Mouse (Mus musculus): ENCODE measurements around the gene Depdc5. TPM values are rescaled to one million over a fixed set of nuclear protein-coding genes. Genes with fewer than 3 reads are reported as not detected.
A peak's percentile ranks its signal among the peaks of the same experiment; 100 is the strongest.

The Depdc5 gene
- polyA plus RNA-seq, 1 experiment, result 15.5 TPM

GRCm38 (mm10) chr5:33021622-33022021 lies 158.1 kb downstream of the Depdc5 start:
- no peaks in the 10 kb centered on the region for H3K27me3 ChIP-seq (ENCODE audit: control insufficient read depth, insufficient read depth, insufficient read length)
- no peak overlapping the region for H3ac ChIP-seq (ENCODE audit: control insufficient read depth, insufficient read length)
- peaks cover 18% of the 10 kb centered on the region for H3K36me3 ChIP-seq (ENCODE audit: control insufficient read depth, insufficient read depth)
- no peak overlapping the region for H3K4me3 ChIP-seq
- H3K79me2 ChIP-seq (ENCODE audit: control insufficient read depth, insufficient read depth), result peaks cover 75% of the 10 kb centered on the region
- TF ChIP-seq MAX (IDR thresholded peaks at IDR 0.05; ENCODE audit: low read depth) (no peak), MYOG (IDR thresholded peaks at IDR 0.05; ENCODE audit: control insufficient read depth in 1 of 3, insufficient read depth in 1 of 3, insufficient read length in 2 of 3, low read depth in 2 of 3) (no peak), POLR2AphosphoS2 (IDR thresholded peaks at IDR 0.05; ENCODE audit: insufficient read length, low read depth) (no peak), TCF12 (IDR thresholded peaks at IDR 0.05; ENCODE audit: insufficient read depth, poor library complexity, severe bottlenecking) (no peak), REST (IDR thresholded peaks at IDR 0.05; ENCODE audit: insufficient read depth, insufficient read length) (no peak), SRF (IDR thresholded peaks at IDR 0.05; ENCODE audit: control insufficient read depth, insufficient read length, low read depth) (no peak), MYOD1 (IDR thresholded peaks at IDR 0.05; ENCODE audit: control insufficient read depth in 1 of 3, insufficient read length in 2 of 3, low read depth in 2 of 3) (no peak), TCF3 (IDR thresholded peaks at IDR 0.05; ENCODE audit: insufficient read length, low read depth) (no peak), CEBPB (IDR thresholded peaks at IDR 0.05; ENCODE audit: insufficient read depth, poor library complexity, severe bottlenecking) (no peak), USF1 (IDR thresholded peaks at IDR 0.05; ENCODE audit: low read depth) (no peak), POLR2A (IDR thresholded peaks at IDR 0.05; ENCODE audit: insufficient read length, low read depth) (no peak), E2F4 (IDR thresholded peaks at IDR 0.05; ENCODE audit: insufficient read depth) (no peak)
- H3K4me2 ChIP-seq (ENCODE audit: low read depth), result peak overlapping the region; percentile 10

- peaks cover 75% of the 10 kb centered on the region for H3K79me2 ChIP-seq (ENCODE audit: control insufficient read depth, insufficient read depth)
- H3K4me3 ChIP-seq, result no peak overlapping the region
- H3K4me2 ChIP-seq (ENCODE audit: low read depth), result peak overlapping the region; percentile 12
- TF ChIP-seq SRF (IDR thresholded peaks at IDR 0.05; ENCODE audit: control insufficient read depth, insufficient read length, low read depth) (no peak), USF1 (IDR thresholded peaks at IDR 0.05; ENCODE audit: low read depth) (no peak), CEBPB (IDR thresholded peaks at IDR 0.05; ENCODE audit: insufficient read depth, poor library complexity, severe bottlenecking) (no peak), POLR2A (IDR thresholded peaks at IDR 0.05; ENCODE audit: insufficient read length, low read depth) (no peak)
- peaks cover 24% of the 10 kb centered on the region for H3K36me3 ChIP-seq (ENCODE audit: control insufficient read depth, insufficient read depth)
- no peaks in the 10 kb centered on the region for H3K27me3 ChIP-seq (ENCODE audit: control insufficient read depth, insufficient read depth, insufficient read length)
- H3ac ChIP-seq (ENCODE audit: control insufficient read depth, insufficient read length), result no peak overlapping the region
Measured at GRCm38 (mm10) chr5:33023337-33023736, 159.8 kb downstream of the Depdc5 start.

GRCm38 (mm10) chr5:33024474-33024873 lies 161.0 kb downstream of the Depdc5 start:
- peaks cover 24% of the 10 kb centered on the region for H3K36me3 ChIP-seq (ENCODE audit: control insufficient read depth, insufficient read depth)
- no peak overlapping the region for H3K4me2 ChIP-seq (ENCODE audit: low read depth)
- H3K79me2 ChIP-seq (ENCODE audit: control insufficient read depth, insufficient read depth), result peaks cover 71% of the 10 kb centered on the region

GRCm38 (mm10) chr5:33028656-33029055 lies 165.2 kb downstream of the Depdc5 start:
- H3K36me3 ChIP-seq (ENCODE audit: control insufficient read depth, insufficient read depth), result peaks cover 18% of the 10 kb centered on the region
- no peaks in the 10 kb centered on the region for H3K27me3 ChIP-seq (ENCODE audit: control insufficient read depth, insufficient read depth, insufficient read length)
- H3K4me3 ChIP-seq, result no peak overlapping the region
- H3K4me2 ChIP-seq (ENCODE audit: low read depth), result no peak overlapping the region
- H3K79me2 ChIP-seq (ENCODE audit: control insufficient read depth, insufficient read depth), result peaks cover 30% of the 10 kb centered on the region
- no peak overlapping the region for H3ac ChIP-seq (ENCODE audit: control insufficient read depth, insufficient read length)
- TF ChIP-seq POLR2AphosphoS2 (IDR thresholded peaks at IDR 0.05; ENCODE audit: insufficient read length, low read depth), result no peak
- no peak for TF ChIP-seq TCF3 (IDR thresholded peaks at IDR 0.05; ENCODE audit: insufficient read length, low read depth)
- no peak for TF ChIP-seq MYOG (IDR thresholded peaks at IDR 0.05; ENCODE audit: control insufficient read depth in 1 of 3, insufficient read depth in 1 of 3, insufficient read length in 2 of 3, low read depth in 2 of 3)
- no peak for TF ChIP-seq MYOD1 (IDR thresholded peaks at IDR 0.05; ENCODE audit: control insufficient read depth in 1 of 3, insufficient read length in 2 of 3, low read depth in 2 of 3)
- TF ChIP-seq SRF (IDR thresholded peaks at IDR 0.05; ENCODE audit: control insufficient read depth, insufficient read length, low read depth), result no peak
- no peak for TF ChIP-seq POLR2A (IDR thresholded peaks at IDR 0.05; ENCODE audit: insufficient read length, low read depth)
- no peak for TF ChIP-seq CEBPB (IDR thresholded peaks at IDR 0.05; ENCODE audit: insufficient read depth, poor library complexity, severe bottlenecking)
- no peak for TF ChIP-seq USF1 (IDR thresholded peaks at IDR 0.05; ENCODE audit: low read depth)
- TF ChIP-seq TCF12 (IDR thresholded peaks at IDR 0.05; ENCODE audit: insufficient read depth, poor library complexity, severe bottlenecking), result no peak
- no peak for TF ChIP-seq REST (IDR thresholded peaks at IDR 0.05; ENCODE audit: insufficient read depth, insufficient read length)
- TF ChIP-seq E2F4 (IDR thresholded peaks at IDR 0.05; ENCODE audit: insufficient read depth), result no peak
- TF ChIP-seq MAX (IDR thresholded peaks at IDR 0.05; ENCODE audit: low read depth), result no peak

More at GRCm38 (mm10) chr5:33024474-33024873, 161.0 kb downstream of the Depdc5 start:
- Histone ChIP-seq H3K27me3 (ENCODE audit: control insufficient read depth, insufficient read depth, insufficient read length) (no peaks in the 10 kb centered on the region), H3K4me3 (no peak overlapping the region), H3ac (ENCODE audit: control insufficient read depth, insufficient read length) (no peak overlapping the region)
- TF ChIP-seq TCF3 (IDR thresholded peaks at IDR 0.05; ENCODE audit: insufficient read length, low read depth), result no peak
- TF ChIP-seq USF1 (IDR thresholded peaks at IDR 0.05; ENCODE audit: low read depth), result peak; percentile 40
- TF ChIP-seq CEBPB (IDR thresholded peaks at IDR 0.05; ENCODE audit: insufficient read depth, poor library complexity, severe bottlenecking), result 0 out of 2 replicates have a peak, but pooled peaks have one; percentile 11

- Histone ChIP-seq H3K4me2 (ENCODE audit: low read depth) (no peak overlapping the region), H3K27me3 (ENCODE audit: control insufficient read depth, insufficient read depth, insufficient read length) (no peaks in the 10 kb centered on the region), H3K79me2 (ENCODE audit: control insufficient read depth, insufficient read depth) (peaks cover 10% of the 10 kb centered on the region), H3K4me3 (no peak overlapping the region), H3K36me3 (ENCODE audit: control insufficient read depth, insufficient read depth) (peaks cover 13% of the 10 kb centered on the region), H3ac (ENCODE audit: control insufficient read depth, insufficient read length) (no peak overlapping the region)
- TF ChIP-seq TCF12 (IDR thresholded peaks at IDR 0.05; ENCODE audit: insufficient read depth, poor library complexity, severe bottlenecking) (no peak), REST (IDR thresholded peaks at IDR 0.05; ENCODE audit: insufficient read depth, insufficient read length) (no peak), SRF (IDR thresholded peaks at IDR 0.05; ENCODE audit: control insufficient read depth, insufficient read length, low read depth) (no peak), MYOG (IDR thresholded peaks at IDR 0.05; ENCODE audit: control insufficient read depth in 1 of 3, insufficient read depth in 1 of 3, insufficient read length in 2 of 3, low read depth in 2 of 3) (no peak), TCF3 (IDR thresholded peaks at IDR 0.05; ENCODE audit: insufficient read length, low read depth) (no peak), E2F4 (IDR thresholded peaks at IDR 0.05; ENCODE audit: insufficient read depth) (no peak), POLR2AphosphoS2 (IDR thresholded peaks at IDR 0.05; ENCODE audit: insufficient read length, low read depth) (no peak), CEBPB (IDR thresholded peaks at IDR 0.05; ENCODE audit: insufficient read depth, poor library complexity, severe bottlenecking) (no peak), MAX (IDR thresholded peaks at IDR 0.05; ENCODE audit: low read depth) (no peak), MYOD1 (IDR thresholded peaks at IDR 0.05; ENCODE audit: control insufficient read depth in 1 of 3, insufficient read length in 2 of 3, low read depth in 2 of 3) (no peak), USF1 (IDR thresholded peaks at IDR 0.05; ENCODE audit: low read depth) (no peak), POLR2A (IDR thresholded peaks at IDR 0.05; ENCODE audit: insufficient read length, low read depth) (no peak)
Measured at GRCm38 (mm10) chr5:33030425-33031175, 167.1 kb downstream of the Depdc5 start.

Data from myocyte (in vitro differentiated cells).